Mouse (Mus musculus): ENCODE measurements around the gene Phf24. TPM values are rescaled to one million over a fixed set of nuclear protein-coding genes. Genes with fewer than 3 reads are reported as not detected.

Gene Phf24
- polyA plus RNA-seq (2015; fragmentation: Nextera tagmentation; extraction: Ambion mirVana), result 0.26 and 0.62 TPM in 2 replicates

DNA sequence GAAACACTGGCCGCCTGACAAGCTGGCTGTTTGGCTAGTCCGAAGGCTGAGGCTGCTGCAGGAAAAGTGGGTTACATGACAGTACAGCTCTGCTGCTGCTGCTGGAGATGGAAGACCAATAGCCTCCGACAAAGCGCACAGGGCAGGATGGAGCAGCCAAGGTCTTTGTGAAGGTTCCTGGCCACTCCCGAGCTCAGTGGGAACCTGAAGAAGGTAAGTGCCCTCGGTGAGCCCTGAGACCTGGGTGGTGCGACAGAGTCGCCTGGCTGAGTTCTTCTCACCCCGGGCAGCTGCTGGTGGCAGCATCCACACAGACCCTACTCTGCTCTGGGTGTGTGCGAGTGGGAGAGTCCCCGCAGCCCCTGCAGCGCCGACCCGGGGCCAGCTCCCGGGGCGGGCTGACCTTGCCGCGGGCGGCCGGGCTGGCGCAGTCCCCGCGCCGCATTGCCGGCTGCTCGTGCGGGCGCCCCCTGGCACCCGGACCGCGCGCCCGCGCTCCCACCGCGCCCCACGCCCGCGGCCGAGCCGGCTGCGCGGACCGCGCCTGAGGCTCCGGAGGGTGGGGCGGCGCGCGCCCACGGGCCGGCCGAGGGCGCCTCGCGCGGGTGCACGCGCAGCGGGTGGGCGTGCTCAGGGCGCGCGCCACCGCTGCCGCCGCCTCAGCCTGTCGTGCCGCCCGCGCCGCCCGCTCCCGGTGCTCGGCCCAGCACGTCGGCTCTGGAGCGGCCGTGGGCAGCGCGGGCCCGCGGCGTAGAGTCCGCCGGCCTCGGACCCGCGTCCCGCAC, at the start of gene Phf24:
Gene Phf24, plus strand, starts transcription at position 44 of the 785 bp plus-strand sequence.
- Histone ChIP-seq H3K9me3 (no peaks in the 10 kb centered on the region), H3K27ac (no peak within 1 kb of the TSS), H3K36me3 (no peaks in the 10 kb centered on the region), H3K4me1 (peaks cover 4% of the 10 kb centered on the region; the same call in 1 of the 2 replicates), H3K4me3 (peak within 1 kb of the TSS; percentile 59), H3K4me2 (peak within 1 kb of the TSS; percentile 94), H3K27me3 (peaks cover 58% of the 10 kb centered on the region), H3K9ac (peak within 1 kb of the TSS; percentile 53)
- WGBS, result under 1% methylated on average over 60 of the region's 90 CpGs
- ATAC-seq (ENCODE audit: borderline replicate concordance, extremely low read depth, low FRiP score, low TSS enrichment), result peak; percentile 84

DNA sequence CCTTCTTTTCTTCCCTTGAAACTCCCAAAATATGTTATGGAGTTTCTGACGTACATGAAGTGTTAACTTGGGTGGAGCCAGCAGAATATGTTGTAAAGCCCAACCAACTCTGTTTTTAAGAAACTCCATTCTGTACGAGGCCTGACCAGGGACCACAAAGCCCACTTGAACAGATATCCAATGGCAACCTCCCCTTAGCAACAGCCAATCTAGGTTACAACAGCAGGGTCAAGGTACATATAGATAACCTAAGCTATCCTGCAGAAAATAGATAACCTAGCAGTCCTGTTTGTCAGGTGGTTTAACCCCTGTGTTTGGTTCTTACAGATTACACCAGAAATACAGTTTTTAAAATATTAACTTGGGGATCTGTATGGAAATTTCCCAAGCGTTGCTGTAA, 49.1 kb upstream of the Phf24 start:
- WGBS, result 37% methylated on average over 3 of the region's 3 CpGs
- Histone ChIP-seq H3K4me1 (no peaks in the 10 kb centered on the region), H3K9ac (no peak overlapping the region), H3K9me3 (no peaks in the 10 kb centered on the region), H3K27me3 (no peaks in the 10 kb centered on the region), H3K4me2 (no peak overlapping the region), H3K27ac (no peak overlapping the region), H3K36me3 (no peaks in the 10 kb centered on the region), H3K4me3 (no peak overlapping the region)
- ATAC-seq (ENCODE audit: borderline replicate concordance, extremely low read depth, low FRiP score, low TSS enrichment), result no peak

DNA sequence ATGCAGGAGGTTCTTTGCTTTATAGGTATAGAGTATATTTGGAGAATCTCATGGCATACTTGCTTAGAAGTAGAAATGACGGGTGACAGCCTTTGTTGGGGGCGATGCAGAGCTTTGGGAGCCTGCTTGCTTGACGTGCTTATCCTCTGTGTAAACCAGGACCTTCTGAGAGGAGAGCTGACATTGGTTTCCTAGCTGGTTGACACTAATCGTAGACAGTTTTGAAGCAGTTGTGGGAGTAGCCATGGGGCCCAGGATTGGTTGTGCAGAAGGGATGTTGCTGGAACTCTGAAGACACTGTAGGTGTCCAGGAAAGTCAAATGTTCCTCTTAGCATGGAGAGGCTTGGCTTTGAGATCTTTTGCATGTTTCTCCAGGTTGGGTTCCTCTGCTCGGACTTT, 48.3 kb upstream of the Phf24 start:
- no peak overlapping the region for H3K27ac ChIP-seq
- ATAC-seq (ENCODE audit: borderline replicate concordance, extremely low read depth, low FRiP score, low TSS enrichment), result no peak
- no peak overlapping the region for H3K9ac ChIP-seq
- no peaks in the 10 kb centered on the region for H3K4me1 ChIP-seq
- H3K27me3 ChIP-seq, result no peaks in the 10 kb centered on the region
- no peaks in the 10 kb centered on the region for H3K36me3 ChIP-seq
- 74% methylated on average over 5 of the region's 5 CpGs for WGBS
- H3K4me2 ChIP-seq, result no peak overlapping the region
- no peak overlapping the region for H3K4me3 ChIP-seq
- no peaks in the 10 kb centered on the region for H3K9me3 ChIP-seq

DNA sequence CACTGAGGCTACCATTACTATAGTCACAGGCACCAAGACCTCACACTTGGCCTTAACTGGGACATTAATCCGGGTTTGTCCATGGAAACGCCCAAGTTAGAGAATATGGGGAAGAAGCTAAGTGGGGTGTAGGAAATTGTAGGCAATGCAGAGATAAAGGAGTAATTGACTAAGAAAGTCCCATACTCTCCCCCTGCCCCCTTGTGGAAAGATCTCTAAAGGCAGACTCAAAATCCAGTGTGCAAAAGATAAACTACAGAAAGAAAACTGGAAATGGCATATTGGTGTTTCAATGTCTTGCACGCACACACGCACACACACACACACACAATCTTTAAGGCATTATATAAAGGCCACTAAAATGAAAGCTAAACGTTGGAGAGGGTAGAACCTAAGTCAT, 45.7 kb upstream of the Phf24 start:
- Histone ChIP-seq H3K4me2 (no peak overlapping the region), H3K36me3 (no peaks in the 10 kb centered on the region), H3K4me1 (no peaks in the 10 kb centered on the region), H3K9ac (no peak overlapping the region), H3K27me3 (no peaks in the 10 kb centered on the region), H3K4me3 (no peak overlapping the region), H3K9me3 (no peaks in the 10 kb centered on the region), H3K27ac (no peak overlapping the region)
- 70% methylated on average over 5 of the region's 5 CpGs for WGBS
- no peak for ATAC-seq (ENCODE audit: borderline replicate concordance, extremely low read depth, low FRiP score, low TSS enrichment)

DNA sequence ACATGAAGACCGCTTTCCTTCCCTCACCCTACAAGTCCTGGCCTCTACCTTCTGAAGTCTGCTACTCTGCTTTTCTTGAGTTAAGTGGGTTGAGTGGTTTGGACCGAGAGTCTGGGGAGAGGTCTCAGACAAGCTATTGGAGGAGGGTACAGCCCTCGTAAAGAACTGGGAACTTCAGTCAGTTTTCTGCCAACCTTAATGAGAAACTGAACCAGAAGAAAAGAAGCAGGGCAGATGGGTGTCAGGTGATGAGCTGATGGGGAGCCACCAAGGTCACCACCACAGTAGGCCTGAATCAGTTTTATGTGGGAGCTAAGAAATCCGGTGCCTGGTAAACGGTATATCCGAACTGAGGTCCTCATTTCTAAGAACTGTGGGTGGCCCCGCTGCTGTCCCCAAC, 44.3 kb upstream of the Phf24 start:
- 88% methylated on average over 7 of the region's 7 CpGs for WGBS
- Histone ChIP-seq H3K9me3 (no peaks in the 10 kb centered on the region), H3K4me2 (no peak overlapping the region), H3K4me3 (no peak overlapping the region), H3K27ac (no peak overlapping the region), H3K36me3 (no peaks in the 10 kb centered on the region), H3K9ac (no peak overlapping the region), H3K4me1 (no peaks in the 10 kb centered on the region), H3K27me3 (no peaks in the 10 kb centered on the region)
- ATAC-seq (ENCODE audit: borderline replicate concordance, extremely low read depth, low FRiP score, low TSS enrichment), result no peak

DNA sequence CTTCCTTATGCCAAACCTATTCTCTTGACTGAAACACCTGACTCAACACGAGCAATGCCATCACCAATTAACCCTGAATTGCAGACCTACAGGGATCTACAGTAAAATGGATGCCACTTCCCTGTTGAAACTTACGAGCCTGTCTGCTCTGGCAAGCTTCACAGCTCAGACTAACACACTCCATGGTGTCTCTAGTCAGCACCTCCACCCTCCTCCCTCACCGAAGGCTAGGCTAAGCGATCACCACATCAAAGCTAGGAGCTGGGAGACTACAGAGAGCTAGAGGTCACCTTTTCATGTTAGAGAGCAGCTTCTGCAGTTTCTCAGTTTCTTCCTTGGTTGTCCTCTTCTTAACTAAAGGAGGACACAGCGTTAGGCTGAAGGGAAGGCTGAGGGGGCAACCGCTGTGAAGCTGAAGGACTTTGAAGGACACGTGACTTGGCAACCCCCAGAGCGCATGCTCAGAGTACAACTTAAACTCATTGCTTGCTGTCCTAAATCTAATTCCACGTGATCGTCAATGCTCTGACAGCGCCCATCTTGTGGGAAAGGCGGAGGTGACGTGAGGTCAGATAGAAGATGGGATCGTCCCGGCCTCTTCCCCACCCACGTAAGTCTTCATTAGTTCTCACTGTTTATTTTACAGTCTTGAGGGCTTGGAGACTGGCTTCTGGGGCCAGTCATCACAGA, 43.6 kb upstream of the Phf24 start:
- no peak for ATAC-seq (ENCODE audit: borderline replicate concordance, extremely low read depth, low FRiP score, low TSS enrichment)
- H3K9me3 ChIP-seq, result no peaks in the 10 kb centered on the region
- 67% methylated on average over 16 of the region's 16 CpGs for WGBS

DNA sequence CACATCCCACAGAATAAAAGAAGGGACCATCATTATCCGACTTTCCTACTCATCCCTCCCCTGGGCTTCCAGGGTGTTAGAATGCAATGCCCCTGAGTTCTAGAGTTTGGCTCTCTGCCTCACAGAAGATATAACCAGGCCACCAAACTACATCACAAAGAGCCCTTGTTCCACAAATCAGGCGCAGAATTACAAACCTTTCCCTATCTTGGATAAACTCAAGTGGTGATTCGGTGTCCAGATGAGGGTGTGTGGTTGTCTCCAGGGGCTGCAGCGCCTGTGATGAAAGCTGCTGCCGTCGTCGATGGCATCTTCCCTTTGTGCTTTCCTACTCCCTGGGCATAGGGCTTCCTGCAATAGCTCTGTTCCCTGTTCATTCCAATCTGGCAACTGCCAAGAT, 42.3 kb upstream of the Phf24 start, which contains the start of gene Fam205c:
Gene Fam205c, minus strand, starts transcription at position 101 of the 400 bp plus-strand sequence.
- no peak for ATAC-seq (ENCODE audit: borderline replicate concordance, extremely low read depth, low FRiP score, low TSS enrichment)
- Histone ChIP-seq H3K9ac (no peak within 1 kb of the TSS), H3K4me3 (no peak within 1 kb of the TSS), H3K9me3 (no peaks in the 10 kb centered on the region), H3K4me2 (no peak within 1 kb of the TSS), H3K27ac (no peak within 1 kb of the TSS), H3K36me3 (no peaks in the 10 kb centered on the region), H3K4me1 (no peaks in the 10 kb centered on the region), H3K27me3 (no peaks in the 10 kb centered on the region)
- WGBS, result 82% methylated on average over 7 of the region's 7 CpGs

More for the DNA sequence above, 43.6 kb upstream of the Phf24 start:
- H3K4me2 ChIP-seq, result no peak overlapping the region
- no peak overlapping the region for H3K9ac ChIP-seq
- H3K4me3 ChIP-seq, result no peak overlapping the region
- H3K27ac ChIP-seq, result no peak overlapping the region
- no peaks in the 10 kb centered on the region for H3K4me1 ChIP-seq
- H3K27me3 ChIP-seq, result no peaks in the 10 kb centered on the region
- no peaks in the 10 kb centered on the region for H3K36me3 ChIP-seq

DNA sequence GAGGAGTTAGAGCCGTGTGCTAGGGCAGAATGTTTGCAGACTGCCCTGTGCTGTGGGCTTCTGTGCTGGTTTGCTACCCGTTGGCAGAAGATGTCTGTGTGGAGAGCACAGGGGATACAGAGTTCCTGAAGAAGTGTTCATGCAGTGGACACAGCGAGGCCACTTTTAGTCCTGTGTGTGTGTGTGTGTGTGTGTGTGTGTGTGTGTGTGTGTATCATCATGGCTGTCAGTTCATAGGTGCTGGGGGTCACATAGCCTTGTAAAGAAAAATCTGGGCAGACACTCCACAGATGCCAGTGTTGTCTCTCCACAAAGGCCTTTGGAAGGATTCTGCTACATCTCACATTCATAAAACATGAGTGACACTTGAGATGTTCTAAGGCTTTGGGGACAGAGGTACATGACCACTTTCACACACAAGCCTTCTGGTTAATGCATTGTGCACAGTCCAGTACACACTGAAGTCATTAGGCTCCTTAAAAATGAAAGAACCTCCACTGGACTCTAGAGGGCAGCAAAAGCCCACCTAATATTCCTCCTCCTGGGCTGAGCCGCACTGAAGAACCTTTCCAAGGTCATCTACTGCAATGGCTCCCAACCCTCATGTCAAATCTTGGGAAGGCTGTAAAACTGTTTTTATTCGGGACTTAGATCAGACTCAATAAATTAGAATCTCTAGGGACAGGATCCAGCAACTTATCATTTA, 39.7 kb upstream of the Phf24 start:
- WGBS, result 25% methylated on average over 5 of the region's 5 CpGs
- Histone ChIP-seq H3K4me2 (no peak overlapping the region), H3K4me1 (no peaks in the 10 kb centered on the region), H3K9me3 (no peaks in the 10 kb centered on the region), H3K9ac (no peak overlapping the region), H3K27me3 (no peaks in the 10 kb centered on the region), H3K4me3 (no peak overlapping the region), H3K36me3 (no peaks in the 10 kb centered on the region), H3K27ac (no peak overlapping the region)
- no peak for ATAC-seq (ENCODE audit: borderline replicate concordance, extremely low read depth, low FRiP score, low TSS enrichment)

DNA sequence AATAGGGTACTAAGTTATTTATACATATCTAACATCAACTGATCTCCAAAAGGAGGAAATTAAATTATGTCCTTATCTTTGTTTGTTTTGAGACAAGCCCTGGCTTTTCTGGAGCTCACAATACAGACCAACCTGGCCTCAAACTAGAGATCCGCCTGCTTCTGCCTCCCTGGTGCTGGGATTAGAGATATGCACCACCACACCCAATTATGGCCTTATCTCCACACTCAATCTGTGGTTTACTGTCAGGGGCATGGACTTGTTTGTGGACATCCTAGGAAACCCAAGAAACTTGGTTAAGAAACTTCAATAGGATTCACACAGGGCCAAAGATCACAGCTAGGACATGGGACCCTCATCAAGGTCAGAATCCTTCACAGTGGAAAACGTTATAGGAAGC, 38.8 kb upstream of the Phf24 start:
- no peak for ATAC-seq (ENCODE audit: borderline replicate concordance, extremely low read depth, low FRiP score, low TSS enrichment)
- no peaks in the 10 kb centered on the region for H3K9me3 ChIP-seq

DNA sequence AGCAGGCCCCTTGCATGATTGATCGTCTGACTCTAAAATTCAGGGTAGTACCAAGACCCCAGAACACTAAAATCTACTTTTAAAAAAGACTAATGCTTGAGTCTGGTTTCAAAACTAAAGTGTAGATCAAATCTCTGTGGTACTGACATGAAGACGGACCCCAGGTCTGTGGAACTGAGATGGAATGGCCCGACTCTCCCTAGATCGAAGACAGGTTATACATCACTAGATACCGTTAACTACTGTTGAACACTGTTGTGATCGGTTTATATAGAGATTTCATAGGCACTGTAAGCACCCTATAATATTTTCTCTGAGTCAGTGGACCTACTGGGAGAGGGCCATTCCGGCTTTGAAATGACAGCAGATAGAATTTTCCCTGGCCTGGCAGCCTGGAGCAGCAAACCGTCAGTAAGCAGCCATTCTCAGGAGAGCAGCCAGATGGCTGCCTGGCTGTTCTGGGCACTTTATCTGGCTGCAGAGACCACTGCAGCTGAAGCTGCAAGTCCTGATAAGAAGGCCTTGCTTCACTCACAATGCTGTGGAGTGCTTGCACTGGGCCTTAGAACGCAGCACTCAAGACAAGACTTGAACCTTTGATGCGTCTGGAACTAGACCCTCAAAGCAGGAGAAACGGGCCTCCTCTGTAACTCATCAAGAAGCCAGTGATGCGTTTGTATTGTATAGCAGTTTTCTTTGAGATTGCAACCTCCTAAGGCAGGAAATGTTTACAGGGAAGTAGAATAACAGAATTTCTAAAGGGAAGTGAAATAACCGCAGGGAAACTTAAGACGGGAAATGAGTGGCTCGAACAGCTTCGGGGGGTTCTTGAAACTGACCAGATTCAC, 36.4 kb upstream of the Phf24 start:
- H3K4me2 ChIP-seq, result no peak overlapping the region
- WGBS, result 66% methylated on average over 16 of the region's 16 CpGs
- no peaks in the 10 kb centered on the region for H3K36me3 ChIP-seq
- H3K9me3 ChIP-seq, result no peaks in the 10 kb centered on the region
- no peak for ATAC-seq (ENCODE audit: borderline replicate concordance, extremely low read depth, low FRiP score, low TSS enrichment)
- no peaks in the 10 kb centered on the region for H3K4me1 ChIP-seq
- H3K27me3 ChIP-seq, result no peaks in the 10 kb centered on the region
- no peak overlapping the region for H3K27ac ChIP-seq
- H3K4me3 ChIP-seq, result no peak overlapping the region
- no peak overlapping the region for H3K9ac ChIP-seq

More for the DNA sequence above, 38.8 kb upstream of the Phf24 start:
- 66% methylated on average over 2 of the region's 2 CpGs for WGBS
- Histone ChIP-seq H3K4me1 (no peaks in the 10 kb centered on the region), H3K27me3 (no peaks in the 10 kb centered on the region), H3K36me3 (no peaks in the 10 kb centered on the region), H3K4me2 (no peak overlapping the region), H3K27ac (no peak overlapping the region), H3K9ac (no peak overlapping the region), H3K4me3 (no peak overlapping the region)

DNA sequence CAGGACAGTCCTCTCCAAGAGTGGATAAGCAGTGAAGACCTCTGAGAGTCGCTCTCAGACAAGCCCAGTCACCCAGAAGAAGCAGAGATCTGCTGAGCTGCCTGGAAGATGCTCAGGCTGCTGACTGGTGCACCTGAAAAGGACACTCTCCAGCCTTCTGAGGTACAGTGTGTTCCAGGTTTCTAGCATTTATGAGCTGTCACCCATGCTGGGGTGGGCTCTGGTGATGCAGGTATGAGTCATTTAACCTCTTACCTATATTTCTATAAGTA, 35.8 kb upstream of the Phf24 start:
- no peaks in the 10 kb centered on the region for H3K4me1 ChIP-seq
- H3K9me3 ChIP-seq, result no peaks in the 10 kb centered on the region
- H3K4me3 ChIP-seq, result no peak overlapping the region
- WGBS, result 42% methylated on average over 1 of the region's 1 CpGs
- H3K27me3 ChIP-seq, result no peaks in the 10 kb centered on the region
- ATAC-seq (ENCODE audit: borderline replicate concordance, extremely low read depth, low FRiP score, low TSS enrichment), result no peak
- H3K36me3 ChIP-seq, result no peaks in the 10 kb centered on the region
- H3K9ac ChIP-seq, result no peak overlapping the region
- H3K27ac ChIP-seq, result no peak overlapping the region
- no peak overlapping the region for H3K4me2 ChIP-seq
